Mouse (Mus musculus) spleen, postnatal 36 days (tissue): ENCODE data around the gene Adad2.

Experiments
- DNase-seq, 2 experiments: peaks; one replicate each; pipeline ENCODE4 v3.0.0; 2022; ENCODE audit warnings: low spot score in 2 of 2, mixed read lengths in 1 of 2

Gene Adad2

GRCm38 (mm10) chr8:119616811-119617210 is 4.3 kb downstream of the Adad2 start:
- no peak for DNase-seq

GRCm38 (mm10) chr8:119617586-119617985 is 5.0 kb downstream of the Adad2 start:
- DNase-seq, result no peak

- no peak for DNase-seq
Measured at GRCm38 (mm10) chr8:119618887-119619286, 6.3 kb downstream of the Adad2 start.

GRCm38 (mm10) chr8:119620116-119620840 is 7.7 kb downstream of the Adad2 start:
- no peak for DNase-seq

GRCm38 (mm10) chr8:119620848-119621465 is 8.4 kb downstream of the Adad2 start:
- no peak for DNase-seq

GRCm38 (mm10) chr8:119622555-119622954 is 10.0 kb downstream of the Adad2 start:
- DNase-seq, result no peak

- no peak for DNase-seq
Measured at GRCm38 (mm10) chr8:119623061-119623460, 10.5 kb downstream of the Adad2 start.

- no peak for DNase-seq
Measured at GRCm38 (mm10) chr8:119623744-119624143, 11.2 kb downstream of the Adad2 start.

- DNase-seq, result no peak
Measured at GRCm38 (mm10) chr8:119624916-119625315, 12.4 kb downstream of the Adad2 start.

GRCm38 (mm10) chr8:119625788-119626187 is 13.2 kb downstream of the Adad2 start:
- no peak for DNase-seq

- no peak for DNase-seq
Measured at GRCm38 (mm10) chr8:119627199-119627598, 14.7 kb downstream of the Adad2 start.

- DNase-seq, result no peak
Measured at GRCm38 (mm10) chr8:119627613-119628359, 15.2 kb downstream of the Adad2 start.

- DNase-seq, result no peak
Measured at GRCm38 (mm10) chr8:119630841-119631240, 18.3 kb downstream of the Adad2 start.

- no peak for DNase-seq
Measured at GRCm38 (mm10) chr8:119632246-119632645, 19.7 kb downstream of the Adad2 start.

- DNase-seq, result no peak
Measured at GRCm38 (mm10) chr8:119632909-119633308, 20.4 kb downstream of the Adad2 start.

GRCm38 (mm10) chr8:119634616-119635336 is 22.2 kb downstream of the Adad2 start:
- no peak for DNase-seq

- DNase-seq, result no peak
Measured at GRCm38 (mm10) chr8:119635378-119635777, 22.8 kb downstream of the Adad2 start, which contains the start of gene Kcng4. Gene Kcng4, minus strand, starts transcription at chr8:119635680.

GRCm38 (mm10) chr8:119635958-119636357 is 23.4 kb downstream of the Adad2 start:
- no peak for DNase-seq

GRCm38 (mm10) chr8:119636766-119637165 is 24.2 kb downstream of the Adad2 start:
- DNase-seq, result no peak

- DNase-seq, result no peak
Measured at GRCm38 (mm10) chr8:119637381-119637780, 24.8 kb downstream of the Adad2 start.

GRCm38 (mm10) chr8:119638261-119638660 is 25.7 kb downstream of the Adad2 start:
- DNase-seq, result no peak

GRCm38 (mm10) chr8:119639798-119640197 is 27.3 kb downstream of the Adad2 start:
- no peak for DNase-seq
